Mouse (Mus musculus) ES-Bruce4 (cell line): ENCODE data around the gene Tldc2.

Experiments
- CTCF ChIP-seq: IDR thresholded peaks from one replicate; pipeline ENCODE4 v1.8.1; 2011; ENCODE audit warnings: low read depth, low read length
- EP300 ChIP-seq: IDR thresholded peaks from 2 replicates; pipeline ENCODE4 v1.6.1; 2011; ENCODE audit warnings: low read depth, low read length; ENCODE audit not compliant: insufficient read depth
- POLR2A ChIP-seq: IDR thresholded peaks from one replicate; pipeline ENCODE4 v1.8.1; 2011; ENCODE audit warnings: low read length; ENCODE audit not compliant: insufficient read depth

- TF ChIP-seq CTCF = no peak
- TF ChIP-seq EP300 = no peak
- no peak for TF ChIP-seq POLR2A
These were observed 16.5 kb upstream of the Tldc2 start for GRCm38 (mm10) chr2:157070365-157070764.
